Mouse (Mus musculus): Measurements from ENCODE around the gene Pon3.

Pon3 gene

GRCm38 (mm10) chr6:5255722-5256451, at the start of gene Pon3:
Pon3 (minus strand) TSS chr6:5256286.
- DNase-seq: peak; percentile 88

GRCm38 (mm10) chr6:5304956-5305355, 48.9 kb upstream of the Pon3 start:
- DNase-seq: no peak

GRCm38 (mm10) chr6:5300629-5301028, 44.5 kb upstream of the Pon3 start:
- DNase-seq: no peak

- no peak for DNase-seq
Measured at GRCm38 (mm10) chr6:5299561-5299960, 43.5 kb upstream of the Pon3 start.

GRCm38 (mm10) chr6:5298092-5298554, 42.0 kb upstream of the Pon3 start, which contains the start of gene Pon2:
Pon2 (minus strand) TSS chr6:5298455.
- peak; percentile 90 for DNase-seq

- peak; percentile 83 for DNase-seq
Measured at GRCm38 (mm10) chr6:5297321-5298091, 41.4 kb upstream of the Pon3 start.

- DNase-seq: no peak
Measured at GRCm38 (mm10) chr6:5296067-5296466, 40.0 kb upstream of the Pon3 start.

- DNase-seq: no peak
Measured at GRCm38 (mm10) chr6:5294659-5295449, 38.8 kb upstream of the Pon3 start.

GRCm38 (mm10) chr6:5292841-5293240, 36.8 kb upstream of the Pon3 start:
- peak; percentile 33 for DNase-seq

- peak; percentile 27 for DNase-seq
Measured at GRCm38 (mm10) chr6:5291450-5291849, 35.4 kb upstream of the Pon3 start.

GRCm38 (mm10) chr6:5287919-5288318, 31.8 kb upstream of the Pon3 start:
- DNase-seq: no peak

- no peak for DNase-seq
Measured at GRCm38 (mm10) chr6:5287392-5287791, 31.3 kb upstream of the Pon3 start.

- DNase-seq: no peak
Measured at GRCm38 (mm10) chr6:5282418-5282817, 26.3 kb upstream of the Pon3 start.

GRCm38 (mm10) chr6:5280576-5281305, 24.7 kb upstream of the Pon3 start:
- DNase-seq: no peak

GRCm38 (mm10) chr6:5277972-5278371, 21.9 kb upstream of the Pon3 start:
- DNase-seq: no peak

GRCm38 (mm10) chr6:5269641-5270040, 13.6 kb upstream of the Pon3 start:
- no peak for DNase-seq

GRCm38 (mm10) chr6:5264793-5265192, 8.7 kb upstream of the Pon3 start:
- no peak for DNase-seq

GRCm38 (mm10) chr6:5263250-5263999, 7.3 kb upstream of the Pon3 start:
- DNase-seq: no peak

GRCm38 (mm10) chr6:5262322-5263249, 6.5 kb upstream of the Pon3 start:
- DNase-seq: peak; percentile 71

GRCm38 (mm10) chr6:5255291-5255690, 795 bp downstream of the Pon3 start:
- no peak for DNase-seq

- no peak for DNase-seq
Measured at GRCm38 (mm10) chr6:5254869-5255268, 1.2 kb downstream of the Pon3 start.

Data from lung, postnatal 36 days (tissue).